Mouse (Mus musculus): ENCODE data around the gene Prkar1b.

DNA sequence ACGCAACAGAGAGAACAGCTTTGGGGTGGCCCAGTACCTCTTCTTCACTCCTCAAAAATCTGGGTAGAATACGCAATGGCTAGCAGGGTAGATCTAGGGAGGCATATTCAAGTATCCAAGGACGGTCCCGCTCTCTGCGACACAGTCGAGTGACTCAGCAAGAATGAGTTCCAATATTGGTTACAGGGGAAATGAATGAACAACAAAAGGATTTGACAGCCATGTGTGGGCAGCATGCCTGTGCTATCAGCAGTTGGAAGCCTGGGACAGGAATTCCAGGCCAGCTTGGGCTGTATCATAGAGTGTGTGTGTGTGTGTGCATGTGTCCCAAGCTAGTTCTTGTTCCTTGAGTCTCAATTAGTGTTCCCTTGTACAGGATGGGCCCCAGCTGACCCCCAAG is 65.5 kb downstream of the Prkar1b start:
- no peak for TF ChIP-seq CTCF (conservative IDR thresholded peaks at IDR 0.05; ENCODE audit: low read length)
- no peak for TF ChIP-seq NANOG (IDR thresholded peaks at IDR 0.05; ENCODE audit: borderline replicate concordance, low read length)
